Mouse (Mus musculus): ENCODE measurements around the gene Gm5916. TPM values are rescaled to one million over a fixed set of nuclear protein-coding genes. Genes with fewer than 3 reads are reported as not detected.

Gm5916 gene
- polyA plus RNA-seq (2017; shearing (Covaris generic)), result not detected

DNA sequence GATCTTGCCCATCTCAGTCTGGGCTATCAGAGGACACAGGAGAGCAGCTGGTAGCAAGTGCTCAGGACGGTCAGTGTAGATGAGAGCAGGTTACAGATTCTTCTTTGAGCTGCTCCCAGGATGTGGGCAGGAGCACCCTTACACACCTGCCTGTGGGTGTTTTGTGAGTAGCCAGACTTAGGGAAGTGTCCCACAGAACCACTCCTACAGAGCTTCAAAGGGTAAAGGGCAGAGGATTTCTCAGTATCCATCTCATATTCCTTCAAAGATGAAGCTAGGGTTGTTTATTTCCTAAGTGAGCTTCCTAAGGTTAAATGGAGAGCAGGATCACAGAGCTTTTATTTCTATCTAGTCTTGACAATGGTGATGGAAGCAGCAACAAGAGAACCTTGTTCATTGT lies at the start of gene Gm5916:
TSS of gene Gm5916 (minus strand) at position 101 of the 400 bp plus-strand sequence.

Other genes with a start within 250 kb of the Gm5916 start
- gene 9230113P08Rik, start 220.4 kb downstream of the Gm5916 start, polyA plus RNA-seq (2017; shearing (Covaris generic)), result not detected

All from inflammation-experienced regulatory T-cells, adult 16 weeks (primary cell).